Mouse (Mus musculus) right cerebral cortex, adult 2 months (tissue): ENCODE data around the gene Plcxd2.

ENCODE experiments used
- DNase-seq, 2 experiments: peaks; one replicate each; pipeline ENCODE4 v3.0.0; 2021 to 2022; ENCODE audit warnings: low spot score in 2 of 2

Plcxd2 gene

GRCm38 (mm10) chr16:45939436-45939835, 70.6 kb downstream of the Plcxd2 start:
- no peak for DNase-seq

DNA sequence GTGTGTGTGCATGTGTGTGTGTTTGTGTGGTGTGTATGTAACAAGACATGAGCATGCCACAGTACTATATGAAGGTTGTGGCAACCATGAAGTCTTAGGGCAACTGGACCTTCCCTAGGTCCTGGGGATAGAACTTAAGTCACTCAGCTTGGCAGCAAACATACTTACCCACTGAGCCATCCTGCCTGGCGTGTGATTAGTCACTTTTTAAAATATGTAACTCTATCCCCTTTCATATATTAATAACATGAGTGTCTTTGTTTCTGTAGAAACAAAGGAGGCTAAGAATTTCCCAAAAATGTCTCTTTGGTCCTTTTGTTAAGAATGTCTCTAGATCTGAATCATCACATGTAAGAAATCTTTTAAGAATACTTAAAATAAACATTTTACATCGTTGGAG, 72.6 kb downstream of the Plcxd2 start:
- DNase-seq, result no peak

GRCm38 (mm10) chr16:45936521-45936920, 73.5 kb downstream of the Plcxd2 start:
- no peak for DNase-seq

DNA sequence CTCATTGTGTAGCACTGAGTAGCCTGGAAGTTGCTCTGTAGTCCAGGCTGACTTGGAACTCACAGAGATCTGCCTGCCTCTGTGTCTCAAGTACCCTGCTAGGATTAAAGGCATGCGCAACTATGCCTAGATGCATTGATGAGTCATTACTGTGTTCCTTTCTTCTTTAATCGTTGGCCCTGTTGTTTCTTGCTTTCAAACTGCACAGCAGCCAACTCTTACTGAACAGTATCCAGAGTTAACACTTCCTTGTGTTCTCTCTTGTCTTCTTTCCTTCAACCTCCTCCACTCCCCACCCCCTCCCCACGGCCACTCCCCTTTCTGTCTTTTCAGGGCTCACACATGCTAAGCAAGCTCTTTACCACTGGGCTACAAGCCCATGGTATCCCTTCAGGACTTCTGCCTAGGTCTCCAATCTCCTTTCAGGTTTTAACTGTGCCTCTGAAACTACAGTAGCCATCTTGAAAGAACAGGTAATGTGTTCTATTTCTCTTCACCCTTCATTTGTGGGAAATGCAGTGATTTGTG, 74.0 kb downstream of the Plcxd2 start:
- no peak for DNase-seq

DNA sequence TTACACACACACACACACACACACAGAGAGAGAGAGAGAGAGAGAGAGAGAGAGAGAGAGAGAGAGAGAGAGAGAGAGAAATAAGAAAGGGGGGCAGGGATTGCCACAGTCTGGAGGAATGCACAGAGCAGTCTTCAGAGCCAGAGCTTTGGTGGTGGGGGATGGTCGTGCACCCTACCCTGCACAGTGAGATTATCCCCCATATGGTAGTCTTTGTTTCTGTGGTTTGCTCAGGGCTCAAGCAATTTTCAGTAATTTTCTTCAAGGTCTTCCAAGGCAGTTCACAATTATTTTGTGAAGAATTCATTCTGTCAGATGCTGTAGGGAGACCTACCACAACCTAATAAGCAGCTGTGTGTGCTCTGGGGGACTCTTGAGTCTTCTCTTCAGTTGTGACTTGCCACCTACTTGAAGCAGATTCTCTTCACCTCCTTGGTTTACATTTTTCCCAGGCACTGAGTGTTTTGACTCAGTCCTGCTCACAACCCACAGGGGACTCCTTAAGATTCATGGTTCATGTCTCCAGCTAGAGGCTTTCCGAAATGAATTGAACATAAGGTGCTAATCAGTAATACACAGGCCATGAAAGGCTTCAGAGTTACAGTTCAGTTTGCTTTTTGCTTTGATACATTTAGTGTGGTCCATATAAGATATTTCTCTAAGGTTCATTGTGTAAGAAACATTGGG, 75.2 kb downstream of the Plcxd2 start:
- DNase-seq, result no peak

DNA sequence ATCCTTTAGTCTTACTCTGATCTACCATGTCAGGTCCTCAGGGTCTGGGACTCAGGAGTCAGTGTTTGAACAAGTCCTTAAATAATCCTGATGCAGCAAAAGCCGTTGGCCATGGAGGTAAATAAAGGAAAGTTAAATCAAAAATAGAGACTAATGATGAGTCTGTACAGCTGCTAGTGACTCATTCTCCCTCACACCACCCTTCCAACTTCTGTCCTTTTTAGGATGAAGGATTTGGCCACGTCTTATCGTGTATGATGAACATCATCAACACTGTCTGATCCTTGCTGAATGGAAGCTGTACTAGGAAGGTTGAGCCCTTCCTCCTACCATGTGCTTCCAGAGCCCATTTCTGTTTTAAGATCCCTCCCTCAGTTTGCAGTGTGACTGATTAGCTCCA, 79.7 kb downstream of the Plcxd2 start:
- no peak for DNase-seq

DNA sequence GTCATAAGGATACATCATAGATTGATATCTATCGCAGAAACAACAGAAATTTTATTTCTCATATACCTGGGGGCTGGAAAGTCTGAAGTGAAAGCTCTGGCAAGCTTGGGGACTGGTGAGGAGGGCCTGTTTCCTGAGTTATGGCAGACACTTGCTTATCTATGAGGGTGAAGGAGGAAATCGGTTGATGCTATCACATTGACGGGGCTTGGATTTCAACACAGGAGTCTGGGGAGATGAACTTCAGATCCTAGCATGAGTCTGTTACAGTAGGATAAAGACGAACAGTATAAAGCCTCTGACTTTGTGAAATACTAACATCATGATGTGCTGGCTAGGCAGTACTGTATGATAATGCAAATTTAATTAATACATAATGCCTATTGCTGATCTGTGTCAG, 81.9 kb downstream of the Plcxd2 start:
- no peak for DNase-seq

- no peak for DNase-seq
Observed at GRCm38 (mm10) chr16:45927601-45928000, 82.4 kb downstream of the Plcxd2 start.

- DNase-seq, result no peak
Observed at GRCm38 (mm10) chr16:45926875-45927274, 83.1 kb downstream of the Plcxd2 start.

DNA sequence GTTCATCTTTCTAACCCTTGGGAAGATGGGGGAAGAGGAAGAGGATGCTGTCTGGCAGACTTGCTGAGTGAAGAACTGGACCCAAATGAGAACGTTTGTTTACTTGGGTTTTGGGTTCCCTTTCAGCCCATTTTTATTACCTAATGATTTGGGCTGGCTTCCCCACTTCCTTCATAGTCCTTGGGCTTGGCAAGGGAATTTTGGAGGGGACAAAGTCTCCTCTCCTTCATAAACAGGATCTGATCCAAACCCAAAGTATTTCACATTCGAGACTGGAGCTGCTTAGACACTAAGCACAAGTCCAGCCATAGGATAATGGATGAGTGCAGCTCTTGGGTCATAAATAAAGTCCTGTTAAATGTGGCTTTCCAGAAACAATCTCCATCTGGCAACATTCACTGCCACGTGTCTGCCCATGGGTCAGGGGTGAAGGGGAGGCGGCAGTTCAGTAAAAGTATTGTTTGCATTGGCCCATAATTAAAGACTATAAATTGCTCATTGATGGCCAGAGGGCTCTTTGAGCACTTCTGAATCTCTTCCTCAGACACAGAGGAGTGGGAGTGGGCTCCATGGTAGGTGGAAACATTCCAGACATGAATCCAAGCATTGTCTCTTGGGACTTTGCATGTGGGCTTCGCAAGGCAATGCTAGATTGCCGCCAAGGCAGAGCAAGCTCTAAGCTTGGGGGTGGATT, 86.1 kb downstream of the Plcxd2 start:
- DNase-seq, result no peak

DNA sequence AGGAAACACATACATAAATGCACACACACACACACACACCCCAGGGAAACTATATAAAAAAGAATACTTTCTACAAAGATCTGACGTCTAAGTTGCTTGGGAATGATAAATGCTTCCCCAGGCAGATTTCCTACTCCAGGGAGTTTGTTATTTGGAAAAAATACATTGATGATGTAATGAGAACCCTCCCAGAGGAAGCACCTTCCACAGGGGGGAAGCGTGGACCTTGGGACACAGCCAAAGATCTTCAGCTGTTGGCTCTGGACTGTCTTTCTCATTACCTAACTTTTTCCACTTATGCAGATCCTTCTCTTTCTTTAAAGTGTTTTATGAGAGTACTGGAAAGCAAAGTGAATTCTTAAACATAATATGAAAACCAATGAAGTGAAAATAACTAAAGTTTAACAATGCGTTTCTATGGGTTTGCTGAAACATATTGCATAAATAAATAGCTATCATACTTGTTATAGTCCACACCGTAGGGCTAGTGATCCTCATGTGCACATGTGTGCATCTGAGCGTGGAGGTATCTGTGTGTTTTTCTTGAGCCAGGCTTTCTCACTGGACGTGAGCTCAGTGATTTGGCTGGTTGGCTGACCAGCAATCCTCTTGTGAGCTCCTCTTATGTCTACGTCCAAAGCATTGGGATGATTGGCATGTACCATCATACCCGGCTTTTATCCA, 87.3 kb downstream of the Plcxd2 start:
- no peak for DNase-seq

GRCm38 (mm10) chr16:45919572-45919971, 90.4 kb downstream of the Plcxd2 start:
- peak; percentile 20 to 31 for DNase-seq
